Mouse (Mus musculus) right cerebral cortex, adult 18-20 months (tissue): ENCODE measurements at regions not wholly inside any gene's neighbourhood (a gene's known extent, or its start where the extent isn't known, plus 50 kb on each side); places are given as distances from the start of the nearest gene placed in this dataset.

Experiments used
- DNase-seq: peaks from one replicate; pipeline ENCODE4 v3.0.0; 2022; ENCODE audit warnings: mixed read lengths

GRCm38 (mm10) chrX:42332906-42333305 lies 156.6 kb upstream of the Tex13c2 start:
- DNase-seq, result no peak

GRCm38 (mm10) chrX:42333631-42334030 lies 155.9 kb upstream of the Tex13c2 start:
- peak; percentile 35 for DNase-seq

DNA sequence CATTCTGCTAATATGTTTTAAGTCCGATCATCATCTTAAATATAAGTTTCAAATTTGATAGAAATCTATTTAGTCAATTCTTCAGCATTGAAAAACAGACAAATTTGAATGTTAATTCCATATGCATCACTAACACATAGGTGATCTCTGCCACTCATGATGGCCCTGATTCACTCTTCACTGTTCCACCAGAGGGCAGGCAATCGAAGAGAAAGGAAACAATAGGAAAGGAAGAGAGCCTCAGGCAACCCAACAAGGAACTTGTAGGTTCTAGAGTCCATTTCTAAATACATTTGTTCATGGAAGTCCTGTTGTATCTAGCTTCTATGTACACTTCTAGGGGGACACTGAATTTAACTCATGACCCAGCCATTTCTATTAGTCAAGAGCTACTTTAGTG lies 154.7 kb upstream of the Tex13c2 start:
- no peak for DNase-seq

DNA sequence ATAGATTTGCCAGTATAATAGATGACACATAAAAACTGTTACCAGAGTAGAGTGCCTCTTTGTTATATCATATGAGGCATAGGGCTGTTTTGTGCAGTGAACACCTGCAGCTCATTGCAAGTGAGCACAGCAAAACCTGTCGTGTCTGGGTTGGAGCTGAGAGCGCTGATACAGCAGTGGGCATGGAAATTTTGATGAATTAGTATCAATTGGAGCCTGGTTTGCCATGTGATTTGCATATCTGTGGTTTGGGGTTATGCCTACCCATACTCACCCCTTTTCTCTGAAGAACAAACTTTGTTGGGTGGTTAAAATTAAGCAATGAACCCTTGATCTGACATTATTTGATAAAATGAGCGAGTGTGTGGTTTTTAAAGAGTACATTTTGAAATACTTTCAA lies 152.7 kb upstream of the Tex13c2 start:
- no peak for DNase-seq

DNA sequence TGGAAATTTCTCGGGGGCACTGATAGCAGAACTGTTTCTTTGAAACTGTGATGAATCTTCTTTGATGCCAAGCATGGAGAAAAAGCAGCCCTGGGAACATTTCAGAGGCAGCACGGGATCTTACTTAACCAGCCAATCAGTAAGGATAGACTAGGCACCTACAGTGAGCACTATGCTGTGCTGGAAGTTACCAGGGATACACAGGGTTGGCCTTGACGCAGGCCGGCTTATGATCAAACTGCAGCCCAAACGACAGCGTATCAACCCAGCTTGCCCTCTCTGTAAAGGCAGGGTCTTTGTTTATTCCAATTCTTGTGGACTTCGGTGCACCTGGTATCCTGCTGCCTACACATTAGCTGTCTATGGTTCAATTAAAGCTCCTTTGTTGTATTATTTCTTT lies 147.1 kb upstream of the Tex13c2 start:
- no peak for DNase-seq

DNA sequence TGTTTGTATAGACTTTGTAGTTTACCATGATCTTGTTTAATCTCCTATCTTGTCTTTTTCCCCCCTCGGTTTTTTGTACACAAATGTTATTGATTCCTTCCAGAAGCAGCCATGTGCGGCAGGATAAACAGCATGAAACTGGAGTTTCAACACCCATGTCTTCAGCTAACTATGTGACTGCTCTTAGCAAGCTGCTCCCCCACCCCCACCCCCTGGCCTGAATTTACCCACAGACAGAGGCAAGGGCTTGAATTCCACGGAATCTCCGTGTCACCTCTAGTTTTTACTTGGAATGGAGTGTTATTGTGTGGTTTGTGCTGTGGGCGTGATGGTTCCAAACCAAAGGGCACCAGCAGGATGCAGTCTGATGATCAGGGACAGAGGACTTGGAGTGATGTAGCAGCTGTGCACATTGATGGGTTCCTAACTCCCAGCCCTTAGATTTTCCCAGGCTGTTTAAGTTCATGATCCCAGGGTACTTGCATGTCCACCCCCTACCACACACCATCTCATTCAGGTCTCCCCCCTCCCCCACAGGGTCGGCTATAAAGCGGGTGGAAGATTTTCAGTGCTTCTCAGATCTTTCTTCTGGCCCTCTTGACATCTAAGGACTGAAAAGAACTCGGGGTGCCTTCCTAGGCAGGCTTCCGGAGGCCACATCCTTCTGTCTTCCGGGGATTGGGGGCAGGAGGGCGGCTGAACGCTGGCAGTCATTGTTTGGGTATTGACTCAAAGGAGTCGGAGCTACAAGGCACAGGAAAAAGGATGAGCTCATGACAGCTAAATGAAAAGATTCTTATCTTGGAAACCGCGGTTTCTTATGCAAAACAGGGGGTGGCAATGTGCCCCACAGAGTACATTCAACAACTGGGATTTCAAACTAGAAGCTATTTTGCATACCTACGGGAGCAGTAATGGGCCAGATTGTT lies 146.3 kb upstream of the Tex13c2 start:
- peak; percentile 3 for DNase-seq

GRCm38 (mm10) chrX:42352610-42353254 lies 136.8 kb upstream of the Tex13c2 start:
- no peak for DNase-seq

- DNase-seq, result no peak
Measured at GRCm38 (mm10) chrX:42359381-42360172, 129.9 kb upstream of the Tex13c2 start.

GRCm38 (mm10) chrX:42360173-42360931 lies 129.1 kb upstream of the Tex13c2 start:
- no peak for DNase-seq

GRCm38 (mm10) chrX:42360973-42361372 lies 128.5 kb upstream of the Tex13c2 start:
- no peak for DNase-seq

GRCm38 (mm10) chrX:42361400-42362028 lies 128.0 kb upstream of the Tex13c2 start:
- no peak for DNase-seq

GRCm38 (mm10) chrX:42364137-42364536 lies 125.4 kb upstream of the Tex13c2 start:
- DNase-seq, result no peak

DNA sequence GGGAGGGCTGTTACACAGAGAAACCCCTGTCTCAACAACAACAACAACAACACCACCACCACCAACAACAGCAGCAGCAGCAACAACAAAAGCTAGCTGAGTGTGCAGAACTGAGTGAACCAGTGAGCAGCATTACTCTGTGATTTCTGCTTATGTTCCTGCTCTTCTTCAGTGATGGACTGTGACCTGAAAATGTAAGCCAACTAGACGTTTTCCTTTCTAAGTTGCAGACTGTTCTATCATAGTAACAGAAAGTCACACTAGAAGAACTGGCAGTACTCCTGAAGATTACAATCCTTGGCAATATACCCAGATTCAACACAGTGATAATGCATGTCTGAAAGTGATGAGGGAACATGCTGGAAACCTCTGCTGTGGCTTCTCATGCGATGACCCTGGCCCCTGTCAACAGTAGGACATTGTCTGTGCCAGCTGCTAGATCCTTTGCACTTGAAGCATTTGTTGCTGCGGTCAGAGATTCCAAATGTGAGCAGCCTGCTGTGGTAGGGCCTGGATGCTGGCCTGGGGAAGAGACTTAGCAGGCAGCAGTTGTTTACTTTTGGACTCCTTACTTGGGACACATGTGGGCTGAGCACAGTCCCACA lies 115.6 kb upstream of the Tex13c2 start:
- peak; percentile 13 for DNase-seq

GRCm38 (mm10) chrX:42393836-42394556 lies 95.5 kb upstream of the Tex13c2 start:
- no peak for DNase-seq

DNA sequence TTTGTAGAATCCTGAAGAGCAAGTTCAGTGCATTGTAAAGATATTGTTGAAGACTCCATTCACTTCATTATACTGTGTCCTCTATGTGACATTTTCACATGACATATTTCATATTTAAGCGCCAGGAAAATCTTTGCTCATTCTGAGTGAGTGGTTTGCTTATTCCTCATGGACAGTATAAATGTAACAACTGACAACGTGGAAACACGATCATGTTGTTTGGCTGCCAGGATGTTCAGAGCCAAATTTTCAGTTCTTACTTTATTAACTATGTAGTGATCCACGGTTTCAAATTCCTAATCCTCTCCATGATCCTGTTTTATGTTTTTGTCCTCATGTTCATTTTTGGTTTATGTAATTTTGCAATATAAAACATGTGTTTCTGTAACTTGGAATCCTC lies 93.0 kb upstream of the Tex13c2 start:
- DNase-seq, result no peak

DNA sequence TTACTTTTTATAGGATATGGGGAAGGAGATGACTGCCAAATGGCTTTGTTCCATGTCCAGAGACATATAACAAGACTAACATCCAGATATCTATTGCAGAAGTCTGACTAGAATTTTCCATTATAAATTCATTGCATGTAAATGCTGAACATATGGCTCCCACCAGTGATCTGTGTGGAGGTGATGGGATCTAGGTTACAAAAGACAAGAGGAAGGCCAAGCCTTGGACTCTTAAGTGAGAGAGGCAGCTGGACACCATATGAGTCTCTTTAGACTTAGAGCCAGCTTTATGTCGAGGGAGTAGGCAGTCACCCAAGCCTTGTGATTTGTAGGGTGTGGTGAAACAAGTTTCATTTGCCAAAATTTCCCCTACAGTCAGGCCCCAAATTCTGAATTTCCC lies 90.7 kb upstream of the Tex13c2 start:
- no peak for DNase-seq

GRCm38 (mm10) chrX:42399343-42399742 lies 90.1 kb upstream of the Tex13c2 start:
- DNase-seq, result no peak

GRCm38 (mm10) chrX:42401091-42401490 lies 88.4 kb upstream of the Tex13c2 start:
- no peak for DNase-seq

GRCm38 (mm10) chrX:42401564-42402334 lies 87.7 kb upstream of the Tex13c2 start:
- no peak for DNase-seq

GRCm38 (mm10) chrX:42402335-42402605 lies 87.2 kb upstream of the Tex13c2 start:
- DNase-seq, result no peak
